Mouse (Mus musculus) C2C12 (cell line): ENCODE measurements around the gene Kirrel3.

Source experiments
- CEBPB ChIP-seq: IDR thresholded peaks from one replicate; pipeline ENCODE4 v1.6.1; 2011; ENCODE audit warnings: low read depth, mild to moderate bottlenecking, control low read depth, moderate library complexity
- CTCF ChIP-seq: IDR thresholded peaks from one replicate; pipeline ENCODE4 v1.5.1; 2011; ENCODE audit not compliant: control insufficient read depth, insufficient read depth, insufficient read length
- FOSL1 ChIP-seq: IDR thresholded peaks from one replicate; pipeline ENCODE4 v1.8.0; 2011; ENCODE audit warnings: mild to moderate bottlenecking, low read length; ENCODE audit not compliant: poor library complexity, insufficient read depth, severe bottlenecking
- MAX ChIP-seq: IDR thresholded peaks from one replicate; pipeline ENCODE4 v1.6.1; 2011; ENCODE audit warnings: mild to moderate bottlenecking, control low read depth
- MYOD1 ChIP-seq: IDR thresholded peaks from one replicate; pipeline ENCODE4 v1.6.1; 2011; ENCODE audit warnings: low read depth; ENCODE audit not compliant: control insufficient read depth, insufficient read length
- MYOG ChIP-seq: IDR thresholded peaks from one replicate; pipeline ENCODE4 v1.6.1; 2011; ENCODE audit not compliant: control insufficient read depth, insufficient read length; ENCODE audit errors: extremely low read depth
- USF1 ChIP-seq: IDR thresholded peaks from one replicate; pipeline ENCODE4 v1.6.1; 2011; ENCODE audit warnings: low read depth, mild to moderate bottlenecking, control low read depth, moderate library complexity

DNA sequence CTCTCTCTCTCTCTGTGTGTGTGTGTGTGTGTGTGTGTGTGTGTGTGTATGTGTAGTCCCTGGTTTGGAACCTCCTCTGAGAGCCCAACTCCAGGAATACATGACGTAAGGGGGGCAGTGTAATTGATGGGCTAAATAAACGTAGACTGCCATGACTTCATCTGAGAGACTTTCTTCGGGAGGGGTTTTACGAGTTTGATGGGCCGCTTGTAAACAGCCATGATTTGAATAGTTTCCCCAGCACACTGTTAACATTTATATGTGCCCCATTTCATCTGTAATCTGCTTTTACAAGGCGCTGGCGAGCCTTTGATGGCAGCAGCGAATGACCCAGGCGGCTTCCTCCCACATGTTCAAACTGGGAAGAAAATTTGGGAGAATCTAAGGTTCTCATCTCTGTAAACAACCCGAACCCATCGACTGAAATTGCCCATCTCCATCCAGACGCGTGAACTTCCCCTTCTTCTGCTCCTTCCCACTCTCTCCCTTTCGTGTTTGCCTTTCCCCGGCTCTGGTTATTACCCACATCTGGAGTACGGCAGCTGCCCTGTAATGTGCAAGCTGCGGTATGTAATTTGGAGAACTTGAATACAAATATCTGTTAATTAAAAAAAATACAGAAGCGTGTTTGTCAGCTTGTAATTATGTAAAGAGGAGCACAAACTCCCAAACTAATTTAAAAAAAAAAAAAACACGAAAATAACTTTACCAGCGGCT, 34.7 kb downstream of the Kirrel3 start:
- no peak for TF ChIP-seq CTCF
- TF ChIP-seq USF1: no peak
- no peak for TF ChIP-seq MAX
- TF ChIP-seq MYOD1: no peak
- no peak for TF ChIP-seq MYOG
- no peak for TF ChIP-seq FOSL1
- no peak for TF ChIP-seq CEBPB
